Mouse (Mus musculus) cerebral cortex, adult 2 months (tissue): ENCODE results near the gene Arl1.

Experiments used
- WGBS: fragments of 180-500 bp; shearing (Covaris S2); methylation state at CpG from one replicate; pipeline ENCODE4 v1.1.7; 2018; 5-methylcytosine and 5-hydroxymethylcytosine counted together

Arl1 gene

DNA sequence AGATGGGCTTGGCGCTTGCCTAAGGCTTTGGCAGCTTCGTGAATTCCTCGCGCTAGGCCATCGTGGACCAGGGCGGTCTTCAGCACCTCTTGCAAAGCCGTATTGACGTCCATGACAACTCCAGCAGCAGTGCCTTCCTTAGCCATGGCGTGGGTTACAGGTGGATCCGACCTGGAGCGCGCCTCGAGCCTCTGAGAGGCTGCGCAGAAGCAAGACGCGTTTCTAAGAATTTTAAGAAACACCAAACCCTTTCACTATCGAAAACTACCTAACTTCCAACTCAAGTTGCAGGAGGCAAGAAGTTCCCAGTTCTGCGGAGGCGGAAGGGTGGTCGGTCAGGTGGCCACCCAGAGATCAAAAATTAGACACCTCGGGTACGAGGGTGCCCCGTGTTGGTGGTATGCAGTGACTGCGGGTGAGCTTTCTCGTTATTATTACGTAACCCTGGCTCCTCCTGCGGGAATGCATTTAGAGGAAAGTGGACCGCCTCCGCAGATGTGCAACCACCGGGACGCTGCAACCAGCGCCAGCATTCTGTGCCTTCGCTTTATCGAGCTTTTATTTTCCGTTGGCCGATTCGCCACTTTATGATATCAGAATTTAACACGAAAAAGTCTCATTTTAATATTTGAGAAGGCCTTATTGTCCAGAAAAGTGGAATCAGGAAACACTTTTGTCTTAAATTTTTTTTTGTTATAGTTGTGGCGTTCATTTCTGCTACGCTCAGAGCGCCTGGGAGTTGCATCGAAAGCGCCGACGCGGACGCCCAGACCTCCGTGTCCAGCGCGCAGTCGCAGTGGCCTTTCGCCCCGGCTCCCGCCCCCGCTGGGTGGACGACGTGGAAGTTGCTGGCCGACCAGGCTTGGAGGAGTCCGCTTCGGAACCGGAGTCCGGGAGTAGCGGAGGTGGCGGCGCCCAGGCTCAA lies at the start of gene Arl1:
Arl1 (plus strand) TSS at position 288 of the 925 bp plus-strand sequence.
- under 1% methylated on average over 65 of the region's 65 CpGs for WGBS

GRCm38 (mm10) chr10:88682904-88683563 lies 47.6 kb upstream of the Arl1 start:
- WGBS: 59% methylated on average over 4 of the region's 4 CpGs

DNA sequence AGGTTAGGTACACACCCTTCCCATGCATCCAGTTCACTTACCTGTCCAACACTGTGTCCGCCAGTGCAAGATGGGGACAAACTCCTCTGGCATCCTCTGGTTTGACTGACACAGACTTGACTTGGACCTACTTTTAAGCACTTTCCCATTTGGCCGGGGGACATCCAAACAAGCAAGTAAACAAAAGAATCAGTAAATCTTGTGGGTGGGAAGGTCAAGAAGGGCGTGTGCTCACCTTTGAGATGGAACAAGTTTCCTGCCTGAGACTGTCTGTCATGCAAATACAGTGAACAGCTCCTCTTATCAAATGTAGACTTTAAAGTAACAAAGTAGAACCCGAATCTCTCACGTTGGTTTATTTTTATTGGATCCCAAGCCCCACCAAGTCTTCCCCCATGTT lies 45.7 kb upstream of the Arl1 start, which contains the start of gene Spic:
Spic (minus strand) TSS at position 91 of the 400 bp plus-strand sequence.
- WGBS: 80% methylated on average over 5 of the region's 5 CpGs

DNA sequence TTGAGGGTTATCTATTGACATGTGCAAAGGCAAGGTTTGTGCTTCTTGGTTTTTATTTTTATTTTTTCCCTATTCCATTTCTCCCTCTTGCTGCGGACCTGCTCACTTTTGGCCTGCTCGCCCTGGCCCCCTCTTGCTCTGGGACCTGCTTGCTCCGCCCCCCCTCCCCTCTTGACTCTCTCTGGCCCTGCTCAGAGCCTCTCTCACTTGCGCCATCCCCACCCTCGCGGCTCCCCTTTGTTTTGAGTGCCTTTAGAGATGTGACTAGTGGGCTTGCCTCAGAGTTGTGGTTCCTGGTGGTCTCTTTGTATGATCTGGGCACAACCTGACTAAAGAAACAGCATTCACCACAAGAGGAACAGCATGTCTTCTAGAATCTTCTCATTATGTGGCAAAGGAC lies 29.7 kb upstream of the Arl1 start:
- 81% methylated on average over 6 of the region's 6 CpGs for WGBS

- WGBS: 40% methylated on average over 10 of the region's 10 CpGs
Observed at GRCm38 (mm10) chr10:88708671-88709523, 21.8 kb upstream of the Arl1 start.

DNA sequence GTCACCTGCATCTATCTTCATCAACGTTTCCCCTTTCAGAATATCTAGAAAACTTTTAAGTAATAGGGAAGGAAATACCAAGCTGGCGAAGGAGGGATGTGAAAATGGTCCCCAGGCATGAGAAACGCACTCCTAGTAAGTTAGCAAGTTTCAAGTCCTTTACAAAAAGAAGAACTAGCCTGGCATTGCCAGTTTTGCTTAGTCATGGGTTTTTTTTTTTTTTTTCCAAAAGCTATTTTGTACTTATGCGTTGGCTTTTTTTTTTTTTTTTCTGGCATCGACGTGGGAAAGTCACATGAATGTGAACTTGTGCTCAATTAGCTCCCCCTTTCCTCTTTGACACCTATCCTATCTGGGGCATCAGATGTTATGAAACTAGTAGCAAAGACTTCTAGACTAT lies 18.3 kb upstream of the Arl1 start:
- 47% methylated on average over 6 of the region's 6 CpGs for WGBS

- 84% methylated on average over 4 of the region's 4 CpGs for WGBS
Observed at GRCm38 (mm10) chr10:88714744-88715143, 15.9 kb upstream of the Arl1 start.

DNA sequence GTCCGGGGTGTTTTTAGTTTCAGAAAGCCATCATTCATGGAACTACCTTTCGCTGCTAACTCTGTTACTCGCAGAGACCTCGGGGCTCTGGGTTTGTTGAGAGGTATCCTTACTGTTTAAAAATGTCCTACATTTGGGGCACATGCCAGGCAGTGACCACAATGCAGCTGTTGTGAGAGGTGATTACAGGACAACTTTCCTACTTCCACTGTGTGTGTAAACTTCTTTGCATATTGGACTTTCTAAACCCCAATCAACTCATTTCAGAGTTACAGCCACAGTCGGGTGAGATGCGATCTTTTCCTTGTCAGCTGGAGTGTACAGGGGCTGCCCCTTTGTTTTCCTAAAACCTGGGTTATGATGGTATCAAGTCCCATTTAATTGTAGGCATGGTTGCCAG lies 15.0 kb upstream of the Arl1 start:
- 79% methylated on average over 6 of the region's 6 CpGs for WGBS

GRCm38 (mm10) chr10:88716986-88717755 lies 13.5 kb upstream of the Arl1 start:
- WGBS: 65% methylated on average over 13 of the region's 13 CpGs

DNA sequence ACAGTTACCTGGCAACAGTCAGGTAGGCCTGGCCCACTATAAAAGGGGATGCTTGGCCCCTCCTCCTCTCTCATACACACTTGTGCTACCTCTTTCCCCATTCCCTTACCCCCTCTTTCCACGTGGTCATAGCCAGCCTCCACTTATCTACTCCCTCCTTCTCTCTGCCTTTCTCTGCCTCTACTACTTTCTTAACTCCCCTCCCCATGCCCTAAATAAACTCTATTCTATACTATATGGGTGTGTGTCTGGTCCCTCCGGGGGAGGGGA lies 13.0 kb upstream of the Arl1 start:
- WGBS: 57% methylated on average over 2 of the region's 2 CpGs

DNA sequence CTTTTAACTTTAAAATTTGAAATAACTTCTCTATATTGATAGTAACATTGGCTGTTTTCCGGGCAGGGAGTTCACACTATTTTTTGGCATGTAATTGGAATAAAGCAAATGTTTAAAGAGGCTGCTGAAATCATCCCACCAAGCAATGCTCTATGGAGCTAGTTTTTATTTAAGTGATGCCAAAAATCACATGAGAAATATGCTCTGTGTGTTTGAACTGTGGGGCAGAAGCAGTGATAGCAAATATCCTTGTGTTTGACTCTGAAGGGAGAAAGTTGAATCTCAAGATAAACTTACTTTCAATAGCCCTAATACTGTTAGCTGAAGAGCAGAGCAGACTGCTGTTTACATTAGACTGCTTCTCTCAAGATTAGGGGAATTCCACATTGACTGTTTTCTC lies 11.0 kb upstream of the Arl1 start:
- WGBS: 75% methylated on average over 1 of the region's 1 CpGs

DNA sequence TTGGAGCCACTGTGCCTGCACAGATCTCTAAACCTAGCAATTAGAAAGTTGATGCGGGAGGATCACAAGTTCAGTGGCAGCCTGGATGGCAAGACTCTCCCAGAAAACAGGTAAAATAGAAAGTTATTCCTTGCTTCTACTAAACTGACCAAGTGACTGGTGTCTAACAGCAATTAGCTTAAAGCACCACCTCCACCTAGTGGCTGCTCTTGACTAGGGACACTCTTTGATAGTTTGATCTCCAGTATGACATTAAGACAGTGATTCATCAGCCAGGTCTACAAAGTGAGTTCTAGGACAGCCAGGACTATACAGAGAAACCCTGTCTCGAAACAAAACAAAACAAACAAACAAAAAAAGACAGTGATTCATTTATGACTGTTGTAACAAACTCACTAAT lies 5.3 kb upstream of the Arl1 start:
- 71% methylated on average over 2 of the region's 2 CpGs for WGBS

GRCm38 (mm10) chr10:88727128-88727527 lies 3.5 kb upstream of the Arl1 start:
- WGBS: 31% methylated on average over 1 of the region's 1 CpGs

DNA sequence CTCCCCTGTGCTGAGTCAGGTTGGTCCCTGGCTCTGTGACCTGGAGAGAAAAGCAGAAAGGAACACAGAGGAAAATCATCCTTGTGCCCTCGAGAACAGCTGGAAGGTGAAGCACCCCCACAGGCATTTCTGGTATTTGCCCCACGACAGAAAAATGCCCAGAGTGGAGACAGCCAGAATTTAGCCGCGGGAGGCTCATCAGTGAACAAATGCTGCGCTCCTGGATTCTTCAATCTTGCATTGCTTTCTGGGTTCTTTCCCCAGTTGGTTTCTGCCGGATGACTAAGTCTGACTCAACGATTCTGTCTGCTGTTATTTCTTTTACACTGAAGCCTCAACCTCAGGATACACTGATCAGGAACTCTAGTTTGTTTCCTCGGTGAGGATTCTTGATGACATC lies 2.5 kb upstream of the Arl1 start:
- 62% methylated on average over 8 of the region's 8 CpGs for WGBS

- WGBS: 1% methylated on average over 61 of the region's 61 CpGs
Observed at GRCm38 (mm10) chr10:88731496-88732308, 1.0 kb downstream of the Arl1 start.

DNA sequence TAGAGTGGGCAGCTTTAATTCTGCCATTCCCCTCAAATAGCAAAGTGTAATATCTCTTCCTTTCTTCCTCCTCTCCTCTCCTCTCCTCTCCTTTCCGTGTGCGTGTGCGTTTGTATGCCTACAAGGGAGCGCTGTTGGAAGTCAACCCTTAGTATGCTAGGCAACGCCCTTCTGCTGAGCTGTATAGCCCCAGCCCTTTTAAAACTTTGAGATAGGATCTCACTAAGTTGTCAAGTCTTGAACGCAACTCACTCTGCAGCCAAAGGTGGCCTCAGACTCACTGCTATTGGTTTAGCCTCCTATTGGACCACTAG lies 1.6 kb downstream of the Arl1 start:
- WGBS: 8% methylated on average over 6 of the region's 6 CpGs

DNA sequence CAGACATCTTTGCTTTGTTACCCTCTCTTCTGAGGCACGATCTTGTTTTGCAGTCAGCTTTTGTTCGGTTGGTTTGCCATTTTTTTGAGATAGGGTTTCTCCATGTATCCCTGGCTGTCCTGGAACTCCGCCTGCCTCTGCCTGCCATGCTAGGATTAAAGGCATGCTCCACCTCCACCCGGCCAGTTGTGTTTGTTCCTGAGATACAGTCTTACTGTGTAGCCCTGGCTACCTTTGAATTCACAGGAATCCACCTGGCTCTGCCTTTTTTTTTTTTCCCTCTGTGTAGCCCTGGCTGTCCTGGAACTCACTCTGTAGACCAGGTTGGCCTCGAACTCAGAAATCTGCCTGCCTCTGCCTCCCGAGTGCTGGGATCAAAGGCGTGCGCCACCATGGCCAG lies 8.4 kb downstream of the Arl1 start:
- WGBS: 98% methylated on average over 8 of the region's 8 CpGs

- WGBS: 88% methylated on average over 1 of the region's 1 CpGs
Observed at GRCm38 (mm10) chr10:88739818-88740217, 9.2 kb downstream of the Arl1 start.

DNA sequence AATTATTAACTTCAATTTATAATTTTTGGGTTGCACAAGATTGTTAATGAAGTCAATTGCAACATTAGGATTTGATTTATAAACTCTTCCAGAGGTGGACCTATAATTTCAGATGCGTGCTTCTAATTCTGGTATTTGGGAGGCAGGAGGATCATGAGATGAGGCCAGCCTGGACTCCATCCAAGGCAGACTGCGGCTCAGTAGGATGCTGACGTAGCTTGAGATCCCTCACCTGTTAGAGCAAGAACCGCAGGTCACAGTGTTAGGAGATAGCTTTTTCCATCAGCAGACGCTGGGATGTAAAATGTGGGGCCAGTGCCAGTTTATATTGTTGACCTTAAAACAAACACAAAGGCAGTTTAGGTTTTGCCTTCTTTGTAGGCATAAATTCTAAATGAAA lies 10.1 kb downstream of the Arl1 start:
- 85% methylated on average over 5 of the region's 5 CpGs for WGBS

DNA sequence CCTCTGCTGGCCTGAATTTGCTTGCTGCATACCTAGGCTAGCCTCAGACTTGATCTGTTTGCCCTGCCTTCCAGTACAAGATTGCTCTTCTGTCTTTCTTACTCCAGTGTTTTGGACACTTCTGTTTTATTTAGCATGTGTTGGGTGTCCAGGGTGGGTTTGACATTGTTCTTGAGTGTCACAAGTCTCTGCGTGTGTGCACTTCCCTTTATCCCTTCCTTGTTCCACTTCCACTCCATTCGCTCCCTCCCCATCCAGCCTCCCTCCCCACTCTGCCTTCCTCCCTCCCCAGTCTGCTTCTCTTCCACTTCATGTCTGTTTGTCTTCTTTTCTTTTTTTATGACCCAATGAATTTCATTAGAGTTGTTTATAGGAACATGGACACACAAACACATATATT lies 10.8 kb downstream of the Arl1 start:
- 96% methylated on average over 2 of the region's 2 CpGs for WGBS
